Mouse (Mus musculus) lung, postnatal 0 days (tissue): ENCODE measurements around the gene Madd.

Source experiments
- CTCF ChIP-seq: IDR thresholded peaks from 2 replicates; pipeline ENCODE4 v1.5.1; 2016; ENCODE audit warnings: antibody characterized with exemption, mild to moderate bottlenecking
- EP300 ChIP-seq: IDR thresholded peaks from 2 replicates; pipeline ENCODE4 v1.6.1; 2016; ENCODE audit warnings: antibody characterized with exemption, mild to moderate bottlenecking, control low read depth

DNA sequence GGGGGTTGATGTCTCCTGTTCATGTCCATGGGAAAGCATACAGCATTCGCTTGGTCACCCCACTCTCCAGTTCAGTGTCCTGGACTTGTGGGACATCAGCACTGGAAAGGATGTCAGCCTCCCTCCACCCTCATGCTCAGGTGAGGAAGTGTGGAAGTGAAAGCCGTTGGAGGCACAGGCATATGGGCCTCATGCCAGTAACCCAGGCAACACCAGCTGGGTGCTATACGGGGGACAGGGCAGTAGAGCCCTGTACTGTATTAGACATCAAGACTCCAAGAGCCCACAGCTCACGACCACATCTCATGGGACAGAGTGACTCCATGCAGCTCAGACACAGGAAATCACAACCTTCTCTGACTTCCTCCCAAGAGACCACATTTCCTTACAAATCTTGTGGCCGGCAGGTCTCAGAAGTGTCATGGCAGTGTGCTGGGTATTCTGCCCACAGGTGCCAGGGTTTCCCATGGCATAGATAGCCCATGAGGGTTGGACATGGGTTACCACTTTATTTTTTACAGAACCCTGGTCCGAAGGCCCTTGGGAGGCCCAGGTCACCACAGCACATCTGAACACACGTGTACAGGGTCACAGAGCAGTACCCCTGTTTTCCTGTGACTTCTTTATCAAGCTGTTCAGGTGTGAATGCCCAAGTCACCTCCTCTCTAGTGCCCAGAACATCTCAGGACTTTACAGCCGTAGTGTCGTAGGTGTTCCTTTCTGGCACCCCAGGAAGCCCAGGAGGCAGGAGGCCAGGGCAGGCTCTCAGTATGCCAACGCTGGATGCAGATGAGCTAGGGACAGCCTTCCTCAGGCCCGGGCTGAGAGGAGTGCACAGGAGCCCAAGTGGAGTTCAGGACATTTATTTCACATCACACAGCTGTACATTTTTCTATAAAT, 46.9 kb downstream of the Madd start:
- no peak for TF ChIP-seq CTCF
- TF ChIP-seq EP300 = no peak
